Mouse (Mus musculus) embryonic facial prominence, embryonic 11.5 days (tissue): ENCODE measurements around the gene Elk4. TPM values are rescaled to one million over a fixed set of nuclear protein-coding genes. Genes with fewer than 3 reads are reported as not detected.

Experiments used
- ATAC-seq: fragments of 200-750 bp; cut with Nextera tagmentation; replicated peaks from 2 replicates; pipeline ENCODE4 v1.8.0; 2017; ENCODE audit warnings: low read depth; ENCODE audit not compliant: insufficient number of reproducible peaks, low FRiP score, low TSS enrichment
- DNase-seq: peaks from one replicate; pipeline ENCODE4 v3.0.0-alpha.2; 2015; ENCODE audit warnings: low spot score
- H3K27ac ChIP-seq: fragments of 300-500 bp; sonication (generic); replicated peaks from 2 replicates; pipeline ENCODE4 v1.5.1; 2014; ENCODE audit warnings: mild to moderate bottlenecking, low read depth, low read length, control low read depth
- H3K27me3 ChIP-seq: fragments of 300-500 bp; sonication (generic); 2 replicates; pipeline ENCODE4 v1.6.1; 2014; ENCODE audit warnings: mild to moderate bottlenecking, low read length, moderate library complexity, mixed read lengths; ENCODE audit not compliant: control insufficient read depth, insufficient read depth
- H3K36me3 ChIP-seq: fragments of 300-500 bp; sonication (generic); replicated peaks from 2 replicates; pipeline ENCODE4 v1.6.1; 2014; ENCODE audit warnings: low read depth, mild to moderate bottlenecking, low read length, moderate library complexity, mixed read lengths; ENCODE audit not compliant: control insufficient read depth, insufficient read depth
- H3K4me1 ChIP-seq: fragments of 300-500 bp; sonication (generic); 2 replicates; pipeline ENCODE4 v1.6.1; 2014; ENCODE audit warnings: low read length, mixed read lengths; ENCODE audit not compliant: control insufficient read depth, insufficient read depth
- H3K4me2 ChIP-seq: fragments of 300-500 bp; sonication (generic); 2 replicates; pipeline ENCODE4 v1.6.1; 2014; ENCODE audit warnings: low read depth, mild to moderate bottlenecking, control low read depth, low read length, moderate library complexity
- H3K4me3 ChIP-seq: fragments of 300-500 bp; sonication (generic); 2 replicates; pipeline ENCODE4 v1.5.1; 2014; ENCODE audit warnings: low read depth, low read length, control low read depth
- H3K9ac ChIP-seq: fragments of 300-500 bp; sonication (generic); replicated peaks from 2 replicates; pipeline ENCODE4 v1.6.1; 2014; ENCODE audit warnings: mild to moderate bottlenecking, control low read depth, low read length
- H3K9me3 ChIP-seq: fragments of 300-500 bp; sonication (generic); replicated peaks from 2 replicates; pipeline ENCODE4 v1.6.1; 2016; ENCODE audit warnings: mild to moderate bottlenecking, low read length, inconsistent platforms, mixed read lengths; ENCODE audit not compliant: control insufficient read depth
- WGBS: fragments of 180-500 bp; shearing (Covaris S2); extraction: QIAGEN DNeasy Blood & Tissue Kit; methylation state at CpG from one replicate; pipeline ENCODE4 v1.1.7; 2014; 5-methylcytosine and 5-hydroxymethylcytosine counted together
- polyA plus RNA-seq: library from polyadenylated mRNA; unstranded; fragments of >200 nt; fragmentation: Nextera tagmentation; extraction: Ambion mirVana; gene quantifications from 2 replicates; pipeline ENCODE4 v1.2.1, GENCODE M21; 2014

Elk4 gene
- 18.0 and 19.8 TPM in 2 replicates for polyA plus RNA-seq

- H3K4me3 ChIP-seq, result peak within 1 kb of the TSS; percentile 94
- under 1% methylated on average over 58 of the region's 61 CpGs for whole genome bisulfite sequencing
- H3K27me3 ChIP-seq, result no peaks in the 10 kb centered on the region; the same call in 1 of the 2 replicates
- no peaks in the 10 kb centered on the region for H3K36me3 ChIP-seq
- H3K9me3 ChIP-seq, result no peaks in the 10 kb centered on the region
- peak; percentile 82 for ATAC-seq
- peak within 1 kb of the TSS; percentile 98 for H3K27ac ChIP-seq
- peak within 1 kb of the TSS; percentile 38 for H3K4me2 ChIP-seq
- no peaks in the 10 kb centered on the region for H3K4me1 ChIP-seq
- peak; percentile 94 for DNase-seq
- peak within 1 kb of the TSS; percentile 95 for H3K9ac ChIP-seq
These were observed at the start of gene Elk4 for GRCm38 (mm10) chr1:132007282-132007815. Gene Elk4 (plus strand): TSS chr1:132007607.

- no peak overlapping the region for H3K9ac ChIP-seq
- peaks cover 16% of the 10 kb centered on the region for H3K27me3 ChIP-seq
- H3K9me3 ChIP-seq, result no peaks in the 10 kb centered on the region
- no peaks in the 10 kb centered on the region; the same call in 1 of the 2 replicates for H3K4me1 ChIP-seq
- ATAC-seq (no peak), DNase-seq (no peak)
- no peak overlapping the region for H3K4me2 ChIP-seq
- 57% methylated on average over 2 of the region's 2 CpGs for WGBS
- H3K4me3 ChIP-seq, result no peak overlapping the region
- no peak overlapping the region for H3K27ac ChIP-seq
- H3K36me3 ChIP-seq, result no peaks in the 10 kb centered on the region
These were observed 46.4 kb upstream of the Elk4 start for GRCm38 (mm10) chr1:131961004-131961403.

GRCm38 (mm10) chr1:131962606-131963084 is 44.8 kb upstream of the Elk4 start, which contains the start of gene Slc45a3:
Gene Slc45a3 (plus strand): TSS chr1:131962967.
- ATAC-seq (peak; percentile 42; the same call in 1 of the 2 replicates), DNase-seq (peak; percentile 66)
- Histone ChIP-seq H3K36me3 (no peaks in the 10 kb centered on the region), H3K9me3 (no peaks in the 10 kb centered on the region), H3K4me3 (peak within 1 kb of the TSS; percentile 80), H3K27me3 (peaks cover 18% of the 10 kb centered on the region), H3K4me2 (peak within 1 kb of the TSS; percentile 100), H3K9ac (peak within 1 kb of the TSS; percentile 72), H3K27ac (no peak within 1 kb of the TSS), H3K4me1 (no peaks in the 10 kb centered on the region; the same call in 1 of the 2 replicates)
- 1% methylated on average over 35 of the region's 35 CpGs for WGBS

- WGBS, result under 1% methylated on average over 66 of the region's 76 CpGs
- Histone ChIP-seq H3K4me1 (no peaks in the 10 kb centered on the region; the same call in 1 of the 2 replicates), H3K27ac (no peak overlapping the region), H3K9me3 (no peaks in the 10 kb centered on the region), H3K4me3 (peak overlapping the region; percentile 80), H3K27me3 (peaks cover 18% of the 10 kb centered on the region), H3K4me2 (peak overlapping the region; percentile 100), H3K36me3 (no peaks in the 10 kb centered on the region), H3K9ac (peak overlapping the region; percentile 72)
- ATAC-seq (peak; percentile 49; the same call in 1 of the 2 replicates), DNase-seq (peak; percentile 42)
These were observed 44.1 kb upstream of the Elk4 start for GRCm38 (mm10) chr1:131963085-131963951.

- peak overlapping the region; percentile 100 for H3K4me2 ChIP-seq
- peaks cover 19% of the 10 kb centered on the region for H3K27me3 ChIP-seq
- H3K27ac ChIP-seq, result no peak overlapping the region
- H3K36me3 ChIP-seq, result no peaks in the 10 kb centered on the region
- no peaks in the 10 kb centered on the region for H3K9me3 ChIP-seq
- H3K4me3 ChIP-seq, result peak overlapping the region; percentile 80
- 24% methylated on average over 5 of the region's 5 CpGs for WGBS
- H3K4me1 ChIP-seq, result no peaks in the 10 kb centered on the region; the same call in 1 of the 2 replicates
- H3K9ac ChIP-seq, result no peak overlapping the region
- ATAC-seq, result no peak
- DNase-seq, result no peak
These were observed 43.3 kb upstream of the Elk4 start for GRCm38 (mm10) chr1:131964100-131964499.

- Histone ChIP-seq H3K27me3 (peaks cover 21% of the 10 kb centered on the region), H3K4me1 (no peaks in the 10 kb centered on the region; the same call in 1 of the 2 replicates), H3K4me2 (no peak overlapping the region), H3K9ac (no peak overlapping the region), H3K9me3 (no peaks in the 10 kb centered on the region), H3K4me3 (no peak overlapping the region), H3K36me3 (no peaks in the 10 kb centered on the region), H3K27ac (no peak overlapping the region)
- ATAC-seq (no peak), DNase-seq (no peak)
- WGBS, result 66% methylated on average over 7 of the region's 7 CpGs
These were observed 42.8 kb upstream of the Elk4 start for GRCm38 (mm10) chr1:131964580-131964979.

GRCm38 (mm10) chr1:131965818-131966217 is 41.6 kb upstream of the Elk4 start:
- peaks cover 4% of the 10 kb centered on the region for H3K4me1 ChIP-seq
- no peak overlapping the region for H3K27ac ChIP-seq
- no peak overlapping the region for H3K4me3 ChIP-seq
- peaks cover 21% of the 10 kb centered on the region for H3K27me3 ChIP-seq
- 39% methylated on average over 5 of the region's 5 CpGs for WGBS
- no peaks in the 10 kb centered on the region for H3K9me3 ChIP-seq
- no peaks in the 10 kb centered on the region for H3K36me3 ChIP-seq
- H3K4me2 ChIP-seq, result no peak overlapping the region
- ATAC-seq, result no peak
- DNase-seq, result no peak
- no peak overlapping the region for H3K9ac ChIP-seq
